20 mouse cellular contexts compared by ENCODE assay signal in the genomic region with DNA sequence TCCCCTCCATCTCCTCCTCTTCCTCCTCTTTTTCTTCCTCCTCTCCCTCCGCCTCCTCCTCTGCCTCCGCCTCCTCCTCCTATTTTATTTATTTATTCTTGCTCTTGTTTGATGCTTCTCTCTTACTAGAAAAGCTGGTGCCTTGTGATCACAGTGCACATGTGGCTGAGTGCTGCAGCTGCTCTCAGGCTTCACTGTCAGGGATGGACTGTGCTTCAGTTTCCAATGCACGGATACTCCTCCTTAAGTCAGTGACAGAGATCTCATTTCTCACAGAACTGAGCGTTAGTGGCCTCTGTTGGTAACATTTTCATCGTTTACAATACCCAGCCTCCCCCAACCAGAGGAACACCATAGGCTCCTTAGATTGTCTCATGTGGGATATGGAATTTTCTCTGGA.
"Had no signal": no experiment of that assay in that cellular context is flagged by ENCODE, and none has a peak within 500 bp of the region (broad histone marks: within the 10 kb centered on the region; RNA-seq: fewer than 3 reads in every experiment).

No protein-coding gene starts in this region.

- H3K27ac ChIP-seq: liver, embryonic 15.5 days; lung, embryonic 15.5 days; macrophage; midbrain, embryonic 12.5 days; neural tube, embryonic 13.5 days; neural tube, embryonic 15.5 days; stomach, embryonic 15.5 days; stomach, postnatal 0 days had no signal

- DNase-seq: liver, postnatal 0 days; lung, adult 2 months; lung, postnatal 14 days; lung, postnatal 36 days; midbrain, embryonic 14.5 days; retina, postnatal 1 day; right cerebral cortex, adult 18-20 months; right cerebral cortex, postnatal 14 days; thymus, postnatal 14 days; thymus, postnatal 36 days had no signal

- H3K4me3 ChIP-seq: liver, embryonic 15.5 days; lung, embryonic 15.5 days; megakaryocyte, embryonic 14.5 days; midbrain, embryonic 12.5 days; neural tube, embryonic 13.5 days; neural tube, embryonic 15.5 days; stomach, embryonic 15.5 days had no signal

- H3K4me1 ChIP-seq: liver, embryonic 15.5 days; lung, embryonic 15.5 days; midbrain, embryonic 12.5 days; neural tube, embryonic 13.5 days; stomach, embryonic 15.5 days had no signal

- H3K9ac ChIP-seq: liver, embryonic 15.5 days; liver, postnatal 0 days; lung, embryonic 15.5 days; midbrain, embryonic 12.5 days; neural tube, embryonic 13.5 days; neural tube, embryonic 15.5 days; stomach, embryonic 15.5 days had no signal

- H3K4me2 ChIP-seq: liver, embryonic 15.5 days; lung, embryonic 15.5 days; midbrain, embryonic 12.5 days; neural tube, embryonic 13.5 days; neural tube, embryonic 15.5 days; stomach, embryonic 15.5 days had no signal

- H3K9me3 ChIP-seq: liver, embryonic 15.5 days; lung, embryonic 15.5 days; megakaryocyte, embryonic 14.5 days; midbrain, embryonic 12.5 days; neural tube, embryonic 13.5 days; neural tube, embryonic 15.5 days; stomach, embryonic 15.5 days had no signal

- H3K36me3 ChIP-seq: liver, embryonic 15.5 days; stomach, embryonic 15.5 days had no signal

- H3K27me3 ChIP-seq: liver, embryonic 15.5 days; lung, embryonic 15.5 days; midbrain, embryonic 12.5 days; neural tube, embryonic 13.5 days; neural tube, embryonic 15.5 days; stomach, embryonic 15.5 days had no signal

- ATAC-seq: liver, postnatal 0 days; lung, postnatal 0 days had no signal
